Comparison of ENCODE assay signal across 24 mouse cellular contexts in genomic region chr13:40423051-40423450, GRCm38 (mm10).
DNase-seq lines count a peak whose midpoint lies in the region; ATAC-seq and TF ChIP-seq lines count a peak whose summit lies in the region.
"Had no signal": no experiment of that assay in that cellular context is flagged by ENCODE, and none has a peak within 500 bp of the region (broad histone marks: within the 10 kb centered on the region; RNA-seq: fewer than 3 reads in every experiment).

No protein-coding gene starts in this region.

- no peaks in the 10 kb centered on the region for H3K36me3 ChIP-seq in forebrain, embryonic 10.5 days (replicated peaks)
- H3K36me3 ChIP-seq: embryonic facial prominence, embryonic 12.5 days; embryonic facial prominence, embryonic 15.5 days; forebrain, embryonic 15.5 days had no signal

- no peaks in the 10 kb centered on the region for H3K27me3 ChIP-seq in Patski
- H3K27me3 ChIP-seq in forebrain, embryonic 10.5 days (ENCODE audit: poor library complexity, severe bottlenecking) = no peaks in the 10 kb centered on the region
- H3K27me3 ChIP-seq: embryonic facial prominence, embryonic 12.5 days; embryonic facial prominence, embryonic 15.5 days; forebrain, embryonic 13.5 days; forebrain, embryonic 15.5 days had no signal

- no peak overlapping the region for H3K27ac ChIP-seq in forebrain, embryonic 10.5 days
- H3K27ac ChIP-seq: embryonic facial prominence, embryonic 12.5 days; embryonic facial prominence, embryonic 15.5 days; forebrain, embryonic 13.5 days; forebrain, embryonic 15.5 days had no signal

- no peak for ATAC-seq in Patski
- ATAC-seq: forebrain, embryonic 13.5 days; forebrain, embryonic 15.5 days; forebrain, postnatal 0 days had no signal

- peaks cover 2% of the 10 kb centered on the region; the same call in 1 of the 2 replicates for H3K4me1 ChIP-seq in forebrain, embryonic 10.5 days
- H3K4me1 ChIP-seq: embryonic facial prominence, embryonic 15.5 days; forebrain, embryonic 13.5 days; forebrain, embryonic 15.5 days had no signal

- POLR2A ChIA-PET in Patski (lab: Charles Lee) = no interaction called here

- no peaks in the 10 kb centered on the region for H3K9me3 ChIP-seq in forebrain, embryonic 10.5 days
- H3K9me3 ChIP-seq: embryonic facial prominence, embryonic 12.5 days; embryonic facial prominence, embryonic 15.5 days; forebrain, embryonic 13.5 days; forebrain, embryonic 15.5 days had no signal

- CTCF ChIA-PET in Patski (lab: Charles Lee) = interaction anchor here (1.3 kb wide), 1 partner anchor 17 kb away, joined by 3 read pairs; no protein-coding TSS in a partner anchor

- WGBS in forebrain, embryonic 10.5 days = 77% methylated on average over 3 of the region's 3 CpGs

- no peak overlapping the region for H3K4me3 ChIP-seq in forebrain, embryonic 10.5 days
- H3K4me3 ChIP-seq: embryonic facial prominence, embryonic 12.5 days; embryonic facial prominence, embryonic 15.5 days; erythroblast, embryonic 14.5 days; forebrain, embryonic 13.5 days; forebrain, embryonic 15.5 days had no signal

- TF ChIP-seq CTCF in Patski (IDR thresholded peaks at IDR 0.05) = no peak

- DNase-seq in heart, adult 11 months = peak; percentile 55
- DNase-seq in heart, adult 9 months (ENCODE audit: low spot score in 2 of 2) = no peak
- peak; percentile 4 for DNase-seq in Patski (ENCODE audit: low read depth, low spot score)
- peak; percentile 13 for DNase-seq in retina, adult 2 months (ENCODE audit: low read depth, low spot score)
- peak; percentile 87 for DNase-seq in retina, postnatal 1 day
- no peak for DNase-seq in spleen, adult 12 weeks (ENCODE audit: low spot score)
- DNase-seq in forebrain, embryonic 10.5 days (ENCODE audit: extremely low spot score, low spot score) = no peak
- DNase-seq in adrenal gland, postnatal 14 days = no peak
- DNase-seq: adrenal gland, adult 2 months; adrenal gland, postnatal 10 days; adrenal gland, postnatal 36 days; cerebellum, adult 11 months; cerebellum, adult 18-20 months; cerebellum, adult 8-10 months; cerebellum, adult 9-11 months; cerebellum, postnatal 14 days; cerebellum, postnatal 36 days; embryo, embryonic 11 days; forebrain, postnatal 0 days had no signal

- in situ Hi-C loops in Patski (cut with MboI; ENCODE audit: low pct_unique_long_range_greater_than_20kb) = no loop called here

Comparison
In these comparisons a context has a peak if more than half of its experiments do, and no peak if none do; other contexts are left out.
1. DNase-seq: peak in heart, adult 11 months (single experiment), Patski (single experiment), retina, adult 2 months (single experiment) and retina, postnatal 1 day (single experiment); none in heart, adult 9 months (0 of 2), spleen, adult 12 weeks (single experiment), forebrain, embryonic 10.5 days (single experiment) and adrenal gland, postnatal 14 days (single experiment).